Mouse (Mus musculus): ENCODE results near the gene Yipf3.

Gene Yipf3

GRCm38 (mm10) chr17:46247512-46248188 lies at the start of gene Yipf3, which contains the start of gene Polr1c:
TSS of gene Yipf3 (plus strand) at chr17:46248080.
TSS of gene Polr1c (minus strand) at chr17:46248054.
- peak; percentile 93 to 96 for DNase-seq (ENCODE audit: low spot score in 2 of 2)

DNA sequence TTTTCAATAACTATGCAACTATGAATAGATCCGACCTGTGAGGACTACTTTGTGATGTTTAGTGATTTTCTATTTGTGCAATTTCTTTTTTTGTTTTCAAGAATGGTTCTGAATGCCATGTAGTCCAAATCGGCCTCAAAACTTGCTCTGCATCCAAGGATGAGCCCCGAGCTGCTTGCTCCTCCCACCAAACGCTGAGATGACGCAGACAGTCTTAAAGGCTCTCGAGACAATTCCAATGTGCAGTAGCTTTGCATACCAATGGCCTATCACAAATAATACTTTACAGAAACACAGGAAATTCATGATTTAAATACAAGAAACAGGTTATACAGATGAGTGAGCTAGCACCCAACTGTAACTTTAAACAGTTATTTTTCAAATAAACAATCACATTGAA lies 46.7 kb upstream of the Yipf3 start:
- DNase-seq (ENCODE audit: low spot score in 2 of 2) = peak in 1 of 2 experiments; percentile 29

DNA sequence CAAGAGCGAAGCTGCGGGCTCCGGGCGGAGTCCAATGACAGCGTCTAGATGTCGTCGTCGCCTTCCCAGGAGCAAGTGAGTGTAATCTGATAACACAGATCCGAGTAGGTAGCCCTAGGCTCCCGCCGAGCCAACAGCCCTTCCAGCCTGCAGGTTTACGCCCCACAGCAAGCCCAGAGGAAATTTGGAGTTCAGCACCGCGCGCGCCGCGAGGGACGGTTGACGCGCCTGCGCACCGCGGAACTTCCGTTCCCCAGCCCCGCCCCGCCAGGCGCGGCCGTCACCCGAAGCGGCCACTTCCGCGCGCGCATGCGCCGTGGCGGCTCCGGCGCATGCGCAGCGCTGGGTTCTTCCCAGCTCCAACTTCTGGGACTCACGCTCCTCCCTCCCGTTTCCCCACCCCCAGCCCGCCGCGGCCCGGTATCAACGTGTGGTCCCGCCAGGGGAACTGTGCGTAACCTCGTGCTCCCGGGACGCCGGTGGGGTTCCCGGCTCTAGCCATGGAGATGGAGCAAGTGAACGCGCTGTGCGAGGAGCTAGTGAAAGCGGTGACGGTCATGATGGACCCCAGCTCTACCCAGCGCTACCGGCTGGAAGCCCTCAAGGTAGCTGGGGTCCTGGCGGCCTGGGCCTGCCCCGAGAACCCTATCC lies 45.3 kb upstream of the Yipf3 start, which contains the start of the genes Polh and Xpo5:
Gene Polh, minus strand, starts transcription at position 225 of the 651 bp plus-strand sequence.
Gene Xpo5, plus strand, starts transcription at position 362 of the 651 bp plus-strand sequence.
- peak; percentile 95 to 98 for DNase-seq (ENCODE audit: low spot score in 2 of 2)

- DNase-seq (ENCODE audit: low spot score in 2 of 2) = no peak
Measured at GRCm38 (mm10) chr17:46203078-46203477, 44.8 kb upstream of the Yipf3 start.

DNA sequence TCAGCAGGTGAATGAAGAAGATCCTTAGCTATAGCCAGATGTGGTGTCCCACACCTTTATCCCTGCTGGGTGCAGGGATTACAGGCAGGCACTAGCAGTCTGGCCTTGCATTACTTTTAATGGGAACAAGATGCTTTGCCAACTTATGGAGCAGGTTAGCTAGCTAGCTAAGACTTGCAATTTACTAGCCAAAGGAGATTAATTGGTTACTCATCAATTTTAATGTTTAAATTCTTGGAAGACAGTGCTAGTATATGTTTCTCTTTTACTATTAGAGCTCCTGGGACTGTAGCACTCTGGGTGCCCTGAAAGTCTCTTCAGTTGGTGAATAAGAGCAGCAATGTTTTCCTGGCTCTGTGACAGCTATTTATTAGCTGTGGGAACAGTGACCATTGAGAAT lies 41.2 kb upstream of the Yipf3 start:
- DNase-seq (ENCODE audit: low spot score in 2 of 2) = no peak

- no peak for DNase-seq (ENCODE audit: low spot score in 2 of 2)
Measured at GRCm38 (mm10) chr17:46210550-46210949, 37.3 kb upstream of the Yipf3 start.

GRCm38 (mm10) chr17:46221601-46222000 lies 26.3 kb upstream of the Yipf3 start:
- DNase-seq (ENCODE audit: low spot score in 2 of 2) = no peak

DNA sequence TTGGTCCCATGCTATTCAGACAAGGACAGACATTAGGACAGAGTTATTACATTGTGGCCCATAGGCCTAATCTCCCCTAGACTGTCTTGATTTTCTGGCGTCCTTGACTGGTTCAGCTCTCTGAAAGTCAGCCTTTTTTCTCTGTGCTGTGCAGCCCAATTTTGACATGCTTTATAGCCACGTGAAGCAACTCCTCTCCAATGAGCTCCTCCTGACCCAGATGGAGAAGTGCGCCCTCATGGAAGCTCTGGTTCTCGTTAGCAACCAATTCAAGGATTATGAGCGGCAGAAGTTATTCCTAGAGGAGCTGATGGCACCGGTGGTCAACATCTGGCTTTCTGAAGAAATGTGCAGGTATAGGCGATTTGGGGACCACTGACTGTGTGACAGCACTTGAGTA lies 20.3 kb upstream of the Yipf3 start:
- no peak for DNase-seq (ENCODE audit: low spot score in 2 of 2)

- no peak for DNase-seq (ENCODE audit: low spot score in 2 of 2)
Measured at GRCm38 (mm10) chr17:46236067-46236466, 11.8 kb upstream of the Yipf3 start.

DNA sequence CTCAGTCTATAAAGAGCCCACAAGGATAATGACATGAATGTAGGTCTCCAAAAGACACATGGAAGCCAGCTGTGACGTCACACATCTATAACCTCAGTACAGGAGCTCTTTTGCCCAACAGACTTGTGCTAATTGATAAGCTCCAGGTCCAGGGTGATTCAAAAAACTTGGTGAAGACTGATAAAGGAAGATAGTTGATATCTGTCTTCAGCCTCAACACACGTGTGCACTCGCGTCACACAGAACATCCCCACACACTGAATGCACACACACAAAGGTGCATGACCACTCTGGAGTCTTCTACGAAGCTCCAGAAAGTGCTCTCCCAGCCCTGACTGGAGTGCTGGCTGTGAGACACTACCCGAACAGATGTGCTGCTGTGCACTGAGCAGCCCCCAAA lies 10.8 kb upstream of the Yipf3 start:
- DNase-seq (ENCODE audit: low spot score in 2 of 2) = no peak

- DNase-seq (ENCODE audit: low spot score in 2 of 2) = no peak
Measured at GRCm38 (mm10) chr17:46237480-46237879, 10.4 kb upstream of the Yipf3 start.

DNA sequence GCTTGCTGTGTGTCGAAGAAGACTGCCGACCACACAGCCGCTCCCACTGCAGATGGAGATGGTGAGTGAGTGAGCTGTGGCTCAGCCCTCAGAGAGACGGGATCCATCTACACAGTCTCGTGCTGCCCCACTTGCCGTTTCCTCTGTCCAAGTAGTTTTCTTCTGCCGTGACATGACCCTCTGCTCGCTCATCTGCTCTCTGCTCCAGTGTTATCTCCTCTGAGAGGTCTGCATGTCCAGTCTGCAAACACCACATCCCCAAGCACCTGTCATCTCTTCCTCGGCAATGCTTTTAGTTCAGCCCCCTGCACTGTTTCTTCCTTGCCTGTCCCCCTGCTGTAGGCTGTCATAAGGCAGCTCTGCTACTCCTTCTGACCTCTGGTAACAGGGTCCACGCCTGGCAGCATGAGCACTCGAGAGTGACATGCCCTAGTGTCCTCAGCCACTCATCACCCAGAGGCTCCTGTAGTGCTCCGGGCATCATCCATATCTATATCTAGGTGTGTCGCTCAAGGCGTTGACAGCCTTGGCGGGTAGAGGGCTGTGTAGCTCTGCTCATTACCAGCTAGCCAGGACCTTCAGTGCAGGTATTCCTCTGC lies 8.3 kb upstream of the Yipf3 start:
- DNase-seq (ENCODE audit: low spot score in 2 of 2) = no peak

DNA sequence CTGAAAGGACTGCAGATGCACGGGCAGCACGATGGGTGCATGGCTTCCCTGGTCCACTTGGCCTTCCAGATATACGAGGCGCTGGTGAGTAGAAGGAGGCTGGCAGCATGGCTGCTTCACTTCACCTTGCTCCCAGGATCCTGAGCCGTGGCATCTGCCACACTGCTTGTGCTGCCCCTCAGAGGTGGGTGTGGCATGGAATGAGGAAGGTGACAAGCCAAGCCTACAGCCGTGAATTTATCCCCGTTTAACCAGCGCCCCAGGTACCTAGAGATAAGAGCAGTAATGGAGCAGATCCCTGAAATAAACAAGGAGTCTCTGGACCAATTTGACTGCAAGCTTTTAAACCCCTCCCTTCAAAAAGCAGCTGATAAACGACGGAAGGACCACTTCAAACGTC lies 6.4 kb upstream of the Yipf3 start:
- no peak for DNase-seq (ENCODE audit: low spot score in 2 of 2)

DNA sequence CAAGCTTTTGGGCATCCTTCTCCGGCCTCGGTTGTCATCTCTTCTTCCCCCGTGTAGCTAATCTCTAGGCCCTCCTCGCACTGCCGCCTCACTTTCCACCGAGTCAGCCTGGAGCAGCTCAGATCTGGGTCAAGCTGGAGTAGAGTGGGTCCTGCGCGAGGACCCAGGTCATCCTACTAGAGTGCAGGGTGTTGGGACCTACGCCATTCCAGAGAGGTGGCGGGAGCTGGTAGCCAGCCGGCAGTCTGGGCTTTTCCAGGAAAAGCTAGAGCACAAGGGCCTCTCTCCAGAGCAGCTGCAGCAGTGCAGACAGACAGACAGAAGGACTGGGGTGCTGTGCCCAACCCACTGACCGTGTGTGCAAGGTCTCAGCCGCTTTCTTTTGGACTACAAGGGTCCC lies 5.6 kb upstream of the Yipf3 start:
- no peak for DNase-seq (ENCODE audit: low spot score in 2 of 2)

GRCm38 (mm10) chr17:46242993-46243392 lies 4.9 kb upstream of the Yipf3 start:
- no peak for DNase-seq (ENCODE audit: low spot score in 2 of 2)

DNA sequence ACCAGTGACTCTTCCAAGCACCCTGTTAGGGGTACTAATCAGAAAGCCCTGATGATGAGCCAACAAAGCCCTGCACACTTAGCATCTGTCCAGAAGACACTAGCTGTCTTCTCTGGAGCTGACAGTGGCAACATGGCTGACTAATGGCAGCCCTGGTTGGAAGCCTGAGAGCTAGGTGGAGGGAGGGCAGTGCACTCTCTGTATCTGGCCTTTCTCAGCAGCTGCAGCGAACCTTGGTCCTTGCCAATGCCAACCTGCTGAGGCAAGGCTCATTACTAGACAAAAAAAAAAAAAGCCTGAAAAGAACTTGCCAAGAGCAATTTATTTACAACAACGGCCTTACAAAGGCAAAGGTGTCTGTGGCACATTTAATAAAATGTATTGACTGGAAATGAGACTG lies 4.3 kb upstream of the Yipf3 start:
- no peak for DNase-seq (ENCODE audit: low spot score in 2 of 2)

DNA sequence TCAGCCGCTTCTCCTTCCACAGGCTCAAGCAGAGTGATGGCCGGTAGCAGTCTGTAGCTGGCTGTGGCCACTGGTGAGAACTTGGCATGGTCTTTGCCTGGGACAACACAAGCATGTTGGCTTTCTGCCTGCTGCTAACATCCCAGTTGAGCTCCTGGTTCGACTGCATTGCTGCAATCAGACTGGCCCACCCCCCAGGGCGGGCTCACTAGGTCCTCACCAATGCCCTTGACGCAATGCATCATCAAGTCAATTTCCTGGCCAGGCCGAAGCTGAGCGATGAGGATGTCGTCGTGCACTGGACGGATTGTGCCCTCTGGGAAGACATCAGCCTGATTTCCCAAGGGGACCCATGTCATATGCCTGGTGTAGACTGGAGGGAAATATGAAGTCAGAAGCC lies 3.3 kb upstream of the Yipf3 start:
- DNase-seq (ENCODE audit: low spot score in 2 of 2) = peak in 1 of 2 experiments; percentile 61

- no peak for DNase-seq (ENCODE audit: low spot score in 2 of 2)
Measured at GRCm38 (mm10) chr17:46248189-46248522, 276 bp downstream of the Yipf3 start.

DNA sequence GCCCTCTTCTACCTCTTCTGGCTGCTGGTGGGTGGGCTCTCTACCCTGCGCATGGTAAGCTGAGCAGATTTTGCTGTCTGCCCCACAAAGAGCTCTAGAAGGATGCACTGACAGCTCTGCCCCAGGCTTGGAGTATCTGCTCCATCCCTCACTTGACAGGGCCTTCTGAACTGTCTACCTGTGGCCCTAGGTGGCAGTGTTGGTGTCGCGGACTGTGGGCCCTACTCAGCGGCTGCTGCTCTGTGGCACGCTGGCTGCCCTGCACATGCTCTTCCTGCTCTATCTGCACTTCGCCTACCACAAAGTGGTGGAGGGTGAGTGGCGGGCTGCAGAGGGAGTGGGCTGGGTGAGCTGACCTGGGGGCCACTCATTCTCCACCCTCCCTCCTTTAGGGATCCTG lies 3.3 kb downstream of the Yipf3 start:
- no peak for DNase-seq (ENCODE audit: low spot score in 2 of 2)

GRCm38 (mm10) chr17:46252571-46253451 lies 4.9 kb downstream of the Yipf3 start:
- peak in 1 of 2 experiments; percentile 54 for DNase-seq (ENCODE audit: low spot score in 2 of 2)

- DNase-seq (ENCODE audit: low spot score in 2 of 2) = peak; percentile 86 to 94
Measured at GRCm38 (mm10) chr17:46253452-46254084, 5.7 kb downstream of the Yipf3 start, which contains the start of gene Lrrc73. TSS of gene Lrrc73 (plus strand) at chr17:46253531.
